Mouse (Mus musculus) lung, adult 2 months (tissue): ENCODE measurements around the gene Tnfaip8l3. TPM values are rescaled to one million over a fixed set of nuclear protein-coding genes. Genes with fewer than 3 reads are reported as not detected.

Source experiments
- DNase-seq: peaks from one replicate; pipeline ENCODE4 v3.0.0; 2022
- H3K4me1 ChIP-seq: fragments of 200-500 bp; 2 replicates; pipeline ENCODE4 v1.6.1; 2011; ENCODE audit warnings: low read length; ENCODE audit not compliant: control insufficient read depth, insufficient read depth
- H3K4me3 ChIP-seq: fragments of 200-500 bp; replicated peaks from 2 replicates; pipeline ENCODE3; 2011; ENCODE audit warnings: low read depth, mild to moderate bottlenecking, control low read depth, low read length; ENCODE audit errors: extremely low read depth
- CTCF ChIP-seq: fragments of 200-500 bp; IDR thresholded peaks from 2 replicates; pipeline ENCODE4 v1.5.1; 2011; ENCODE audit warnings: mild to moderate bottlenecking, low read length, control low read depth; ENCODE audit not compliant: insufficient read depth
- POLR2A ChIP-seq: fragments of 200-500 bp; IDR thresholded peaks from 2 replicates; pipeline ENCODE4 v1.6.1; 2011; ENCODE audit warnings: low read depth, mild to moderate bottlenecking, control low read depth, low read length, borderline replicate concordance; ENCODE audit errors: extremely low read depth
- WGBS: fragments of 180-500 bp; shearing (Covaris S2); methylation state at CpG from one replicate; pipeline ENCODE4 v1.1.7; 2018; 5-methylcytosine and 5-hydroxymethylcytosine counted together
- polyA plus RNA-seq: library from polyadenylated mRNA; depleted of rRNA; stranded (reverse); fragments of >200 nt; gene quantifications from 2 replicates; pipeline ENCODE4 v1.2.3, GENCODE M21; 2012

The Tnfaip8l3 gene
- polyA plus RNA-seq, 1 experiment: 1.3 TPM

DNA sequence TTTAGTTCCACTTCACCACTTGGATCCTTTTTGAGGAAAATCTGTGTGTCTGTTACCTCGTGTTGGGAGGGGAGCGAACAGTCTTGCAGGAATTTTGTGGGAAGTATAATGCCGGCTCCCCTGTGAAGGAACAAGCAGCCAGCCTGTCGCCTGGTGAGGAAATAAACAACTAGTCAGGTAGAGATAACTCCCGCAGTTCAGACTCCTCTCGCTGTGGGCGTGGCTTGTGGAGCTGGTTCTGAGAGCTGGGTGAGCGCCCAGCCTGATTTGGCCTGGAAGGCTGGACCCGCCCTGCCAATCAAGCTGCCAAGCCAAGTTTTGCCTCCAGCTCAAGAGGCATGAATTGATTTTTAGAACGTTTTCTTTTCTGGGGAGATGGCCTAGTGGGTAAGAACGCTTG lies 589 bp upstream of the Tnfaip8l3 start:
- WGBS: 2% methylated on average over 11 of the region's 11 CpGs
- peak; percentile 76 for DNase-seq
- H3K4me1 ChIP-seq: peaks cover 2% of the 10 kb centered on the region; the same call in 1 of the 2 replicates
- H3K4me3 ChIP-seq: peak overlapping the region; percentile 76
- TF ChIP-seq POLR2A: peak; percentile 40; the same call in 1 of the 2 replicates
- TF ChIP-seq CTCF: no peak

- 6% methylated on average over 16 of the region's 16 CpGs for WGBS
- TF ChIP-seq POLR2A (no peak), CTCF (no peak)
- H3K4me3 ChIP-seq: peak overlapping the region; percentile 65
- peaks cover 2% of the 10 kb centered on the region; the same call in 1 of the 2 replicates for H3K4me1 ChIP-seq
- DNase-seq: no peak
Measured at GRCm38 (mm10) chr9:54067642-54068031, 551 bp downstream of the Tnfaip8l3 start.

DNA sequence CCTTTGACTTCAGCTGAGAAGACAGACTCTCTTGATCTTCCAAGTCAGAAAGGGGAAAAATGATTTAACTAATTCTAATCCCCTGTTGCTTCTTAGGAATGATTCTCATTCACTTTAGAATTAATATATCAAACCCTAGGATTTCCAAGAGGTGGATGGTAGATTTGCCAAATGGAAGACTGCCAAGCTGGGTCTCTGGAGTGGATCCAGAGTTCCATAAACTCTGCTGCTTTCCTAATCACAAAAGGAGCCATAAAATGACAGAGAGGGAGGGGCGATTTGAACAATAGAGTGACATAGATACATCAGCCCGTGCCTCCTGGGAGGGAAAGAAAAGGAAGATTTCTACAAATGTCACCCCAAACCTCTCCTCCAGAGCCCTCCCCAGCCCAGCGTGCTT lies 3.4 kb downstream of the Tnfaip8l3 start:
- DNase-seq: no peak
- H3K4me3 ChIP-seq: no peak overlapping the region
- TF ChIP-seq CTCF: no peak
- H3K4me1 ChIP-seq: peaks cover 2% of the 10 kb centered on the region; the same call in 1 of the 2 replicates
- WGBS: 60% methylated on average over 3 of the region's 3 CpGs

DNA sequence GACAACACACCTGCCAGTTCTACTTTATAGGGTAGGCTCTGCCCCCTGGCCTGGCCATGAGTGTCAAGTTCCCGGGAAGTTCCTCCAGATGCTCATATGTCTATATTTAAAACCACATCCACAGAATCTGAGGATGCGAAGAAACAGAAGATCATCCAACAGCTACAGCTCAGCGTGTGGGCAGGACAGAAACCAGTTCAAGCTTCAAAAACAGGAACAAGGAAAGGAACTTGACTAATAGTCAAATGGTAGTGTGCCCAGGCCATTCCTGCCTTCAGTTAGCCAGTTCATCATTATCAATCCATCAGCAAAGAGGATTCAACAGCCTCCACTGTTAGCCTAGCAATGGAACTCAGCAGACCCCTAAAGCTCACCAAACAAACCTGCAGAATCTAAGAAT lies 4.5 kb downstream of the Tnfaip8l3 start:
- TF ChIP-seq CTCF: no peak
- TF ChIP-seq POLR2A: no peak
- H3K4me1 ChIP-seq: peaks cover 2% of the 10 kb centered on the region; the same call in 1 of the 2 replicates
- H3K4me3 ChIP-seq: no peak overlapping the region
- 72% methylated on average over 3 of the region's 3 CpGs for WGBS
- DNase-seq: no peak

- no peak for DNase-seq
- Histone ChIP-seq H3K4me3 (no peak overlapping the region), H3K4me1 (no peaks in the 10 kb centered on the region)
- no peak for TF ChIP-seq CTCF
- no peak for TF ChIP-seq POLR2A
- 61% methylated on average over 5 of the region's 5 CpGs for WGBS
Measured at GRCm38 (mm10) chr9:54061666-54062065, 6.5 kb downstream of the Tnfaip8l3 start.

- 64% methylated on average over 3 of the region's 3 CpGs for WGBS
- Histone ChIP-seq H3K4me3 (no peak overlapping the region), H3K4me1 (no peaks in the 10 kb centered on the region)
- no peak for DNase-seq
- TF ChIP-seq CTCF: no peak
Measured at GRCm38 (mm10) chr9:54051298-54052068, 16.7 kb downstream of the Tnfaip8l3 start.

- TF ChIP-seq CTCF: no peak
- TF ChIP-seq POLR2A: no peak
- DNase-seq: no peak
- WGBS: 59% methylated on average over 5 of the region's 5 CpGs
- no peaks in the 10 kb centered on the region for H3K4me1 ChIP-seq
- H3K4me3 ChIP-seq: no peak overlapping the region
Measured at GRCm38 (mm10) chr9:54048978-54049377, 19.2 kb downstream of the Tnfaip8l3 start.

DNA sequence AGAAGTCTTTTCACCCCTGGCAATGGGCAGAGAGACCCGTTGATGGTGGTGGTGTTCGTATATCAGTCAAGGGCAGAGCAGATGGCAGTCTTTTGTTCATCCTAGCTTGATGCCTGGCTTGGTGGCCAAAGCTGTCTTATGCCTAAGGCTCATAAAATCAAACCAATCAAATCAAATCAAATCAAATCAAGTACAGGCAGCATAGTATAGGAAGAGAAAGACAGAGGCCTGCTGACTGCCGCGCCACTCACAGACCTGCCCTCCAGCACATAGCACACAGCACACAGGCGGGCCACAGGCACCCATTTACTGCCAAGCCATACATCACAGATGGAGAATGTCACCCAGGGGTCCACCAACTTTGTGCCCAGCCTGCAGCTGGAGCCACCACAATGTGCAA lies 25.1 kb downstream of the Tnfaip8l3 start:
- no peak for DNase-seq
- H3K4me3 ChIP-seq: no peak overlapping the region
- H3K4me1 ChIP-seq: no peaks in the 10 kb centered on the region
- TF ChIP-seq POLR2A (no peak), CTCF (no peak)
- WGBS: 91% methylated on average over 5 of the region's 5 CpGs

DNA sequence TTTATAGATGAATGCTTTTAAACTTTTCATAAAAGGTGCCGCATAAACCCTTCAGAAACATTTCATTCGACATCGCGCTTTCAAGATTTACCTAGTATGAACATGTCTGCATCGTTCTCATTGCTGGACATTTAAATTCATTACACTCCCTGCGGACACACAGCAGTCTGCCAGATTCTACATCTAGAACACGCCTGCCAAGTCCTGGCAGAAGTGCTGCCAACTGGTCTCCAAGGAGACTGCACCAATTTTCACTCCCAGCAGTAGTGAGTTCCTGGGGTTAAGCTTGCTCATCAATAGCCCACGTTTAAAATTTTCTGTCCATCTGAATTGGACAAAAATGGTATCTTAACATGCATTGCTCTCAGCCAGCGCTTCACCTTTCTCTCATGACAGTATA lies 30.5 kb downstream of the Tnfaip8l3 start:
- 71% methylated on average over 9 of the region's 9 CpGs for WGBS

DNA sequence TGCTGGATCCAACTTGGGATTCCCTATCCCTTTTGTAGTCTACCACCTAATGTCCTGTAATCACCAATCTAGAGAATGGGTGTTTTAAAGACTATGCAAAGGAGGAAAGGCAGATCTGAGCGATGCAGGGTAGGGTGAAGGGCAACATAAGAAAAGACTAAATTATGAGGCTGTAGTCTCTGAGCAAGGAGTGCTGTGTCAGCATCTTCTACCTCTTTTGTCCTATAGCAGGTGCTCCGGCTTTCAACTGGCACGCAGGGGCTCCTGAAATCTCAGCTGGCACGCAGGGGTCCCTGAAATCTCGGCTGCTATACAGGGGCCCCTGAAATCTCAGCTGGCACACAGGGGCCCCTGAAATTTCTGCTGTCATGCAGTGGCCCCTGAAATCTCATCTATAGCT lies 33.5 kb downstream of the Tnfaip8l3 start:
- 81% methylated on average over 5 of the region's 5 CpGs for WGBS

More for the DNA sequence above, 30.5 kb downstream of the Tnfaip8l3 start:
- TF ChIP-seq POLR2A (no peak), CTCF (no peak)
- no peak for DNase-seq
- Histone ChIP-seq H3K4me1 (no peaks in the 10 kb centered on the region), H3K4me3 (no peak overlapping the region)

GRCm38 (mm10) chr9:54022795-54023194 lies 45.4 kb downstream of the Tnfaip8l3 start:
- WGBS: 23% methylated on average over 3 of the region's 3 CpGs
- Histone ChIP-seq H3K4me3 (no peak overlapping the region), H3K4me1 (no peaks in the 10 kb centered on the region)
- TF ChIP-seq CTCF: no peak
- no peak for TF ChIP-seq POLR2A
- DNase-seq: no peak

More for the DNA sequence above, 33.5 kb downstream of the Tnfaip8l3 start:
- DNase-seq: no peak
- Histone ChIP-seq H3K4me1 (no peaks in the 10 kb centered on the region), H3K4me3 (no peak overlapping the region)
- TF ChIP-seq CTCF (no peak), POLR2A (no peak)
